Mouse (Mus musculus): ENCODE measurements around the gene Osgep. TPM values are rescaled to one million over a fixed set of nuclear protein-coding genes. Genes with fewer than 3 reads are reported as not detected.
"Not testable (repeated sequence)": the region's sequence is repeated elsewhere in the genome, so short reads cannot be mapped to it uniquely, and the experiment has no call there.

The Osgep gene
- not detected in 2 replicates for polyA plus RNA-seq (2012; ENCODE audit: insufficient read depth, insufficient read length, low replicate concordance, missing spikeins)

DNA sequence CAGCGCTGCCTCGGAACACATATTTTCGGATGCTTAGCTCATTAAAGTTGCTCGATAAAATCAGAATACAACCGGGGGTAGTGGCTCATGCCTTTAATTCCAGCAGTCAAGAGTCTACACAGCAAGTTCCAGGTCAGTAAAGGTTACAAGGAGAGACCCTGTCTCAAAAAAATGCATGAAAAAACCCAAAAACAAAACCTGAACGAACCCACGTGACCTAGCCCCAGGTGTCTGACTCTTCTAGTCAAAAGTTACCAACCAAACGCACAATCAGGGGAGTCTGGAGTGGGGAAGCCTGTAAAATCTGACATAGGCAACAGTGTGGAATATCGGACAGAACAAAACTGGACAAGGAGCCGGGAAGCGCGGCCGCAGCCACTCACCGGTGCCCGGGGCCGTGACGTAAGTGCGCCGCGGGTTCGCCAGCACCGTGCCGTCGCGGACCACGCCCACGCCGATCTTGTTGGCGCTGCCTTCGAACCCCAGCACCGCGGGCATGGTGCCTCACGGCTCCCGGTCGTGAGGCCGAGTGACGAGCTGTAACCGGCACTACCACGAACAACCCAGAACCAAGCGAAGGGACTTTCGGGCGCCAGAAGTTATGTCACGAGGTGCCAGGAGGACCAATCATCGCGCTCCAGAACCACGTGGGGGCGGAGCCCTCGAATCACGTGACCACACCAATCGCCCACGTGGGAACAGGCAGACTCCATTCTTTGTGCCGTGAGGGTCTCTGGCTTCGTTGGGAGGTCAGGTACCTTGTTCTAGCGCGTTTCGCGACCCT, at the start of gene Osgep, which contains the start of gene Apex1:
Gene Osgep, minus strand, starts transcription at position 613 of the 784 bp plus-strand sequence.
Gene Apex1, plus strand, starts transcription at position 688 of the 784 bp plus-strand sequence.
- Histone ChIP-seq H3K4me1 (ENCODE audit: control insufficient read depth, insufficient read depth, low read length) (peaks cover 2% of the 10 kb centered on the region; the same call in 1 of the 2 replicates), H3K27ac (ENCODE audit: insufficient read depth, low read depth, low read length) (peak within 1 kb of the TSS; percentile 88), H3K4me3 (ENCODE audit: insufficient read depth, low read depth, low read length) (peak within 1 kb of the TSS; percentile 93)
- WGBS, result under 1% methylated on average over 57 of the region's 57 CpGs
- TF ChIP-seq POLR2A (IDR thresholded peaks at IDR 0.05; ENCODE audit: insufficient read depth, low read depth, low read length) (peak; percentile 73), CTCF (IDR thresholded peaks at IDR 0.05; ENCODE audit: insufficient read depth, low read depth, low read length) (no peak)

DNA sequence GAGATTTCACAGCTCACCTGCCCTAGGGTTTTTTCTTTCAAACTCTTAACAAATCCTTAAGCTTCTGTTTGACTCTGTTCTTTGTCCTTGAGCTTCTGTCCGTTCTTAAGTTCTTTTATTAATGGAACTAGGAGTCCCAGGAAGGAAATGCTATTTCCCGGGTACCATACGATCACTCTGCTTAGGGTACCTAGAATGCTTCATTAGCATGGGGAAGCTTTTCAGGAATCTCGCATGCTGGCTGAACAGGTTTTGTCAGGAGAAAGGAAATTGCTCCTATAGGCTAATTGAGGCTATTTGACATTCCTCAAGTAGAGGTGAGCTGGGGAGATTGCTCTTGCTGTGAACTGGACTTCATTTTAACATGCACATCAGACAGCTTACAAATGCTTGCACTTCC, 49.0 kb upstream of the Osgep start:
- H3K27ac ChIP-seq (ENCODE audit: insufficient read depth, low read depth, low read length), result no peak overlapping the region
- 66% methylated on average over 4 of the region's 4 CpGs for WGBS
- H3K4me1 ChIP-seq (ENCODE audit: control insufficient read depth, insufficient read depth, low read length), result peaks cover 3% of the 10 kb centered on the region; the same call in 1 of the 2 replicates
- TF ChIP-seq POLR2A (IDR thresholded peaks at IDR 0.05; ENCODE audit: insufficient read depth, low read depth, low read length), result no peak
- TF ChIP-seq CTCF (IDR thresholded peaks at IDR 0.05; ENCODE audit: insufficient read depth, low read depth, low read length), result no peak
- H3K4me3 ChIP-seq (ENCODE audit: insufficient read depth, low read depth, low read length), result no peak overlapping the region

GRCm38 (mm10) chr14:50973054-50973453, 48.4 kb upstream of the Osgep start:
- not testable (repeated sequence) for H3K4me3 ChIP-seq (ENCODE audit: insufficient read depth, low read depth, low read length); H3K4me1 ChIP-seq (ENCODE audit: control insufficient read depth, insufficient read depth, low read length); H3K27ac ChIP-seq (ENCODE audit: insufficient read depth, low read depth, low read length)
- 84% methylated on average over 5 of the region's 5 CpGs for WGBS

- Histone ChIP-seq H3K4me1 (ENCODE audit: control insufficient read depth, insufficient read depth, low read length) (peaks cover 3% of the 10 kb centered on the region; the same call in 1 of the 2 replicates), H3K27ac (ENCODE audit: insufficient read depth, low read depth, low read length) (no peak overlapping the region), H3K4me3 (ENCODE audit: insufficient read depth, low read depth, low read length) (no peak overlapping the region)
- WGBS, result 83% methylated on average over 1 of the region's 1 CpGs
- no peak for TF ChIP-seq CTCF (IDR thresholded peaks at IDR 0.05; ENCODE audit: insufficient read depth, low read depth, low read length)
- no peak for TF ChIP-seq POLR2A (IDR thresholded peaks at IDR 0.05; ENCODE audit: insufficient read depth, low read depth, low read length)
Measured at GRCm38 (mm10) chr14:50970822-50971221, 46.1 kb upstream of the Osgep start.

GRCm38 (mm10) chr14:50969558-50970544, 45.2 kb upstream of the Osgep start:
- no peak overlapping the region for H3K4me3 ChIP-seq (ENCODE audit: insufficient read depth, low read depth, low read length)
- 23% methylated on average over 12 of the region's 12 CpGs for WGBS
- peaks cover 3% of the 10 kb centered on the region; the same call in 1 of the 2 replicates for H3K4me1 ChIP-seq (ENCODE audit: control insufficient read depth, insufficient read depth, low read length)
- TF ChIP-seq CTCF (IDR thresholded peaks at IDR 0.05; ENCODE audit: insufficient read depth, low read depth, low read length), result no peak
- no peak for TF ChIP-seq POLR2A (IDR thresholded peaks at IDR 0.05; ENCODE audit: insufficient read depth, low read depth, low read length)
- H3K27ac ChIP-seq (ENCODE audit: insufficient read depth, low read depth, low read length), result no peak overlapping the region

DNA sequence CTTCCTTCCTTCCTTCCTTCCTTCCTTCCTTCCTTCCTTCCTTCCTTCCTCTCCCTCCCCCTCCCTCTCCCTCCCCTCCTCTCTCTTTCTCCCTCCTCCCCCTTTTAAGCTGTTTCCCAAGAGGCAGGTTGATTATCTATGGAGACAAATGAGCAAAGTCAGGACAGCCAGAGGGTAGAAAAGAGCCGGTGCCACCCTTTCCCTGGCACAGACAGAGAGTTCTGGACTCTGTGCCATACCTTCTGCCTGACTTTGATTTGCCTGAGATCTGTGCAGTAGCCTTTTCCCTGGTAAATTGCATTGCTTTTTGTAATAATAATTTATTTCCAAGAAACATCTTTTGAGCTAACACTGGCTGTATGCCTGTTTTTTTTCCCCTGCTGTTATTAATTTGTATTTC, 44.3 kb upstream of the Osgep start:
- TF ChIP-seq CTCF (IDR thresholded peaks at IDR 0.05; ENCODE audit: insufficient read depth, low read depth, low read length) (no peak), POLR2A (IDR thresholded peaks at IDR 0.05; ENCODE audit: insufficient read depth, low read depth, low read length) (no peak)
- H3K27ac ChIP-seq (ENCODE audit: insufficient read depth, low read depth, low read length), result no peak overlapping the region
- H3K4me1 ChIP-seq (ENCODE audit: control insufficient read depth, insufficient read depth, low read length), result peaks cover 3% of the 10 kb centered on the region; the same call in 1 of the 2 replicates
- WGBS, result 12% methylated on average over 1 of the region's 1 CpGs
- H3K4me3 ChIP-seq (ENCODE audit: insufficient read depth, low read depth, low read length), result no peak overlapping the region

- no peak for TF ChIP-seq POLR2A (IDR thresholded peaks at IDR 0.05; ENCODE audit: insufficient read depth, low read depth, low read length)
- TF ChIP-seq CTCF (IDR thresholded peaks at IDR 0.05; ENCODE audit: insufficient read depth, low read depth, low read length), result no peak
- H3K4me3 ChIP-seq (ENCODE audit: insufficient read depth, low read depth, low read length), result no peak overlapping the region
- H3K4me1 ChIP-seq (ENCODE audit: control insufficient read depth, insufficient read depth, low read length), result peaks cover 3% of the 10 kb centered on the region; the same call in 1 of the 2 replicates
- H3K27ac ChIP-seq (ENCODE audit: insufficient read depth, low read depth, low read length), result no peak overlapping the region
- WGBS, result 79% methylated on average over 5 of the region's 5 CpGs
Measured at GRCm38 (mm10) chr14:50968216-50968980, 43.7 kb upstream of the Osgep start.

GRCm38 (mm10) chr14:50958289-50958995, 33.7 kb upstream of the Osgep start:
- H3K27ac ChIP-seq (ENCODE audit: insufficient read depth, low read depth, low read length); H3K4me3 ChIP-seq (ENCODE audit: insufficient read depth, low read depth, low read length); H3K4me1 ChIP-seq (ENCODE audit: control insufficient read depth, insufficient read depth, low read length): not testable (repeated sequence)
- 93% methylated on average over 5 of the region's 5 CpGs for WGBS

GRCm38 (mm10) chr14:50957146-50957545, 32.5 kb upstream of the Osgep start:
- not testable (repeated sequence) for H3K4me1 ChIP-seq (ENCODE audit: control insufficient read depth, insufficient read depth, low read length); H3K27ac ChIP-seq (ENCODE audit: insufficient read depth, low read depth, low read length); H3K4me3 ChIP-seq (ENCODE audit: insufficient read depth, low read depth, low read length)
- 77% methylated on average over 3 of the region's 3 CpGs for WGBS

- 75% methylated on average over 6 of the region's 6 CpGs for WGBS
- not testable (repeated sequence) for H3K27ac ChIP-seq (ENCODE audit: insufficient read depth, low read depth, low read length); H3K4me1 ChIP-seq (ENCODE audit: control insufficient read depth, insufficient read depth, low read length); H3K4me3 ChIP-seq (ENCODE audit: insufficient read depth, low read depth, low read length)
Measured at GRCm38 (mm10) chr14:50956724-50957123, 32.0 kb upstream of the Osgep start.

- 5% methylated on average over 19 of the region's 19 CpGs for WGBS
- not testable (repeated sequence) for H3K27ac ChIP-seq (ENCODE audit: insufficient read depth, low read depth, low read length); H3K4me1 ChIP-seq (ENCODE audit: control insufficient read depth, insufficient read depth, low read length)
- H3K4me3 ChIP-seq (ENCODE audit: insufficient read depth, low read depth, low read length), result peak within 1 kb of the TSS; percentile 17
Measured at GRCm38 (mm10) chr14:50955942-50956508, 31.3 kb upstream of the Osgep start, which contains the start of gene Pnp2. Gene Pnp2 (plus strand): TSS chr14:50955992.
